Mouse (Mus musculus): ENCODE results near the gene Ube3b. TPM values are rescaled to one million over a fixed set of nuclear protein-coding genes. Genes with fewer than 3 reads are reported as not detected.

Gene Ube3b
- polyA plus RNA-seq, 1 experiment from 2014 or later: 48.4 TPM

DNA sequence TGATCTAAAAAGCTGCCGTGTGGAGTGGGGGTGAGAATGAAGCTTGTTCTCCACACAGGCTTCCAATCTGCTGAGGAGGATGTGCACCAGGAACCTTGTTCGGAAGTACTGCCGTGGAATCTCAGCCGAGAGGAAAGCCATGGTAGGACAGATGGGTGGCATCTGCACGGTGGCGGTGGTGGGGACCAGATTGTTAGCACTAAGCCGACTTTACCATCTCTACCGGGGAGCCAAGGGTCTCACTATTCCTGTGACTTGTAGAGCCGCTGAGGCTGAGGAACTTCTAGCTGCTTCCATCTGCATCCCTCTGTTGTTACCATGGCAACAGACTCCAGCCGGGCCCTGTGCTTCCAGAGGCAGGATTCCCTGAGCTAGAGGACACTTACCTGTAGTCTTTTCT, 21.6 kb upstream of the Ube3b start:
- ATAC-seq (ENCODE audit: insufficient number of reproducible peaks, low FRiP score, low TSS enrichment, low read depth) (no peak), DNase-seq (ENCODE audit: low spot score) (no peak)
- Histone ChIP-seq H3K4me2 (ENCODE audit: low read depth, severe bottlenecking) (no peak overlapping the region), H3K9ac (ENCODE audit: low read length) (no peak overlapping the region), H3K27ac (replicated peaks; ENCODE audit: low read depth, low read length) (no peak overlapping the region), H3K4me3 (ENCODE audit: low read depth, low read length) (no peak overlapping the region), H3K9me3 (ENCODE audit: control insufficient read depth, low read length) (no peaks in the 10 kb centered on the region), H3K27me3 (ENCODE audit: control insufficient read depth, insufficient read depth, low read length) (no peaks in the 10 kb centered on the region), H3K36me3 (ENCODE audit: control insufficient read depth, insufficient read depth, low read length) (peaks cover 7% of the 10 kb centered on the region), H3K4me1 (ENCODE audit: control insufficient read depth, insufficient read depth, low read length) (peaks cover 7% of the 10 kb centered on the region; the same call in 1 of the 2 replicates)
- 79% methylated on average over 10 of the region's 10 CpGs for WGBS

DNA sequence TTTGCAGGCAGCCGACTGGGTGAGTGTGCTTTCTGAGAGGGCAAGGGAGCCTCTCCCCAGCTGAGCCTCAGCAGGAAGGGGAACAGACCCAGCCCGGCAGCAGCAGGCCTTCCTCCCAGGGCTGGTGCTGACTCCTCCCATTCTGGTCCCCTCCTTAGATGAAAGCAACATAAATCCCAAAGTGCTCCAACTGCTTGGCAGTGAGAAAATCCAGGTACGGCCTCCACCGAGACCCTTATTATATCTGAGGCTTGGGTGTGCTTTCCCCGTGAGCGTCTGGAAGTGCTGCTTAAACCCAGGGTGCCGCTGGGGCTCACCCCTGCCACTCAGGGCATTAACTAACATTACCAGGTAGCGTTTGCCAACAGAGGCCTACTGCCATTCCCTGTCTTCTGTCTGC, 20.8 kb upstream of the Ube3b start:
- Histone ChIP-seq H3K4me3 (ENCODE audit: low read depth, low read length) (no peak overlapping the region), H3K27me3 (ENCODE audit: control insufficient read depth, insufficient read depth, low read length) (no peaks in the 10 kb centered on the region), H3K36me3 (ENCODE audit: control insufficient read depth, insufficient read depth, low read length) (peaks cover 8% of the 10 kb centered on the region), H3K9me3 (ENCODE audit: control insufficient read depth, low read length) (no peaks in the 10 kb centered on the region), H3K4me2 (ENCODE audit: low read depth, severe bottlenecking) (no peak overlapping the region), H3K4me1 (ENCODE audit: control insufficient read depth, insufficient read depth, low read length) (peaks cover 7% of the 10 kb centered on the region; the same call in 1 of the 2 replicates), H3K9ac (ENCODE audit: low read length) (no peak overlapping the region), H3K27ac (replicated peaks; ENCODE audit: low read depth, low read length) (no peak overlapping the region)
- DNase-seq (ENCODE audit: low spot score): peak; percentile 31
- ATAC-seq (ENCODE audit: insufficient number of reproducible peaks, low FRiP score, low TSS enrichment, low read depth): 0 out of 2 replicates have a peak, but pooled peaks have one; percentile 26
- WGBS: 38% methylated on average over 8 of the region's 8 CpGs

GRCm38 (mm10) chr5:114360968-114361367, 19.4 kb upstream of the Ube3b start:
- ATAC-seq (ENCODE audit: insufficient number of reproducible peaks, low FRiP score, low TSS enrichment, low read depth) (no peak), DNase-seq (ENCODE audit: low spot score) (no peak)
- peaks cover 7% of the 10 kb centered on the region; the same call in 1 of the 2 replicates for H3K4me1 ChIP-seq (ENCODE audit: control insufficient read depth, insufficient read depth, low read length)
- H3K27ac ChIP-seq (replicated peaks; ENCODE audit: low read depth, low read length): no peak overlapping the region
- no peak overlapping the region for H3K4me2 ChIP-seq (ENCODE audit: low read depth, severe bottlenecking)
- H3K27me3 ChIP-seq (ENCODE audit: control insufficient read depth, insufficient read depth, low read length): no peaks in the 10 kb centered on the region
- 85% methylated on average over 15 of the region's 15 CpGs for WGBS
- peaks cover 18% of the 10 kb centered on the region for H3K36me3 ChIP-seq (ENCODE audit: control insufficient read depth, insufficient read depth, low read length)
- no peak overlapping the region for H3K9ac ChIP-seq (ENCODE audit: low read length)
- no peak overlapping the region for H3K4me3 ChIP-seq (ENCODE audit: low read depth, low read length)
- no peaks in the 10 kb centered on the region for H3K9me3 ChIP-seq (ENCODE audit: control insufficient read depth, low read length)

- no peaks in the 10 kb centered on the region for H3K27me3 ChIP-seq (ENCODE audit: control insufficient read depth, insufficient read depth, low read length)
- H3K4me2 ChIP-seq (ENCODE audit: low read depth, severe bottlenecking): no peak overlapping the region
- peaks cover 8% of the 10 kb centered on the region for H3K4me1 ChIP-seq (ENCODE audit: control insufficient read depth, insufficient read depth, low read length)
- H3K9me3 ChIP-seq (ENCODE audit: control insufficient read depth, low read length): no peaks in the 10 kb centered on the region
- no peak overlapping the region for H3K9ac ChIP-seq (ENCODE audit: low read length)
- DNase-seq (ENCODE audit: low spot score) (no peak), ATAC-seq (ENCODE audit: insufficient number of reproducible peaks, low FRiP score, low TSS enrichment, low read depth) (no peak)
- no peak overlapping the region for H3K27ac ChIP-seq (replicated peaks; ENCODE audit: low read depth, low read length)
- peaks cover 38% of the 10 kb centered on the region for H3K36me3 ChIP-seq (ENCODE audit: control insufficient read depth, insufficient read depth, low read length)
- no peak overlapping the region for H3K4me3 ChIP-seq (ENCODE audit: low read depth, low read length)
- 93% methylated on average over 23 of the region's 23 CpGs for WGBS
Measured at GRCm38 (mm10) chr5:114365043-114365752, 15.2 kb upstream of the Ube3b start.

- WGBS: 89% methylated on average over 14 of the region's 14 CpGs
- DNase-seq (ENCODE audit: low spot score): no peak
- peaks cover 35% of the 10 kb centered on the region for H3K36me3 ChIP-seq (ENCODE audit: control insufficient read depth, insufficient read depth, low read length)
- H3K9ac ChIP-seq (ENCODE audit: low read length): no peak overlapping the region
- no peak overlapping the region for H3K4me2 ChIP-seq (ENCODE audit: low read depth, severe bottlenecking)
- H3K4me3 ChIP-seq (ENCODE audit: low read depth, low read length): no peak overlapping the region
- H3K27ac ChIP-seq (replicated peaks; ENCODE audit: low read depth, low read length): no peak overlapping the region
- no peaks in the 10 kb centered on the region for H3K27me3 ChIP-seq (ENCODE audit: control insufficient read depth, insufficient read depth, low read length)
- no peaks in the 10 kb centered on the region for H3K9me3 ChIP-seq (ENCODE audit: control insufficient read depth, low read length)
- ATAC-seq (ENCODE audit: insufficient number of reproducible peaks, low FRiP score, low TSS enrichment, low read depth): no peak
- peaks cover 35% of the 10 kb centered on the region for H3K4me1 ChIP-seq (ENCODE audit: control insufficient read depth, insufficient read depth, low read length)
Measured at GRCm38 (mm10) chr5:114368121-114368520, 12.3 kb upstream of the Ube3b start.

DNA sequence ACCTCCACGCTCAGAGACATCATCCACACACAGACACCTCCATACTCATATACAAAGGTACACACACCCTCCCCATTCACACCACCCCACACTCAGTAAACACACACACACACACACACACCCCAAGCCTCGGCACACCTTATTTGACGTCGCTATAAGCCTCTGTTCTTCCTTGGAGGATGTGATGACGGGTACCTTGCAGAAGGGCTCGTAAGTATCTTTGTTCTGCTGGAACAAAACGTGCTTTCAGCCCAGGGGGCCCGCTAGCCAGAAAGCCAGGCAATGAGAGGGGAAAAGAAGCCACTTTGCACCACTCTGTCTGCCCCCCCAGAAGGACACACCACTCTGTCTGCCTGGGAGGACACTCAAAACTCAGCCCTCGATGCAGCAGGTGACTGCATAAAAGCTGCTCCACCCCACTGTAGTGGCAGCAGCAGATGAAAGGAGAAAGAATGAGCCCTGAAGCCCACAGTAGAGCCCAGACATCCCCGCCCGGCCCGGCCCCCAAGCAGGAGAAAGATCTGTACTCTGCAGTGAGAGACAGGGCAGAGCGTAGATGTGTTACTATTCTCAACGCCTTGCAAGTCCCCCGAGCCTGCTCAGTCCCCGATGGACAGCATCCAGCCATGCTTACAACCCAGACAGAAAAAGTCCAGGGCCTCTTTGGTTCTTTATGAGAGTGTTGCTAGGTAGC, 11.5 kb upstream of the Ube3b start:
- Histone ChIP-seq H3K4me1 (ENCODE audit: control insufficient read depth, insufficient read depth, low read length) (peaks cover 38% of the 10 kb centered on the region), H3K4me3 (ENCODE audit: low read depth, low read length) (no peak overlapping the region), H3K27me3 (ENCODE audit: control insufficient read depth, insufficient read depth, low read length) (no peaks in the 10 kb centered on the region), H3K9me3 (ENCODE audit: control insufficient read depth, low read length) (no peaks in the 10 kb centered on the region), H3K4me2 (ENCODE audit: low read depth, severe bottlenecking) (no peak overlapping the region), H3K27ac (replicated peaks; ENCODE audit: low read depth, low read length) (no peak overlapping the region), H3K9ac (ENCODE audit: low read length) (no peak overlapping the region), H3K36me3 (ENCODE audit: control insufficient read depth, insufficient read depth, low read length) (peaks cover 34% of the 10 kb centered on the region)
- ATAC-seq (ENCODE audit: insufficient number of reproducible peaks, low FRiP score, low TSS enrichment, low read depth) (no peak), DNase-seq (ENCODE audit: low spot score) (no peak)
- 92% methylated on average over 16 of the region's 16 CpGs for WGBS

DNA sequence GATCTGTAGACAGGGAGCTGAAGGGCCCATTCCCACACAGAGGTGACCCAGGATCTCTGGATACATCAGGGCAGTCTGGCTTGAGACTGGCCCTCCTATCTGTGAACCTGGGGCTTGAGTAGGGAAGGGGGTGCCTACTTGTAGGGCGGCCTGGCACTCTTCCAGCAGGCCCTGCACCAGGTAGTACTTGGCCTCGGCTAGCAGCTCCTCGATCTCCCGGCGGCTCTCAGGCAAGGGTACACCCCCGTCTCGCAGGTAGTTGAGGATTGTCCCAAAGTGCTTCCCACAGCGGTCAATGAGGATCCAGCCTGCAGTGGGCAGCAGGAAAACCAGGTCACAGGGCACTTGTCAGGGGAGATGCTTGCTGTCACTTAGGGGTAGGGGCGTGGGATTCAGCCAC, 10.5 kb upstream of the Ube3b start:
- ATAC-seq (ENCODE audit: insufficient number of reproducible peaks, low FRiP score, low TSS enrichment, low read depth) (no peak), DNase-seq (ENCODE audit: low spot score) (no peak)
- no peak overlapping the region; the same call in 1 of the 2 replicates for H3K4me2 ChIP-seq (ENCODE audit: low read depth, severe bottlenecking)
- H3K36me3 ChIP-seq (ENCODE audit: control insufficient read depth, insufficient read depth, low read length): peaks cover 37% of the 10 kb centered on the region
- peak overlapping the region; percentile 66 for H3K27ac ChIP-seq (replicated peaks; ENCODE audit: low read depth, low read length)
- no peaks in the 10 kb centered on the region for H3K27me3 ChIP-seq (ENCODE audit: control insufficient read depth, insufficient read depth, low read length)
- peaks cover 38% of the 10 kb centered on the region for H3K4me1 ChIP-seq (ENCODE audit: control insufficient read depth, insufficient read depth, low read length)
- no peak overlapping the region for H3K9ac ChIP-seq (ENCODE audit: low read length)
- WGBS: 66% methylated on average over 9 of the region's 9 CpGs
- H3K9me3 ChIP-seq (ENCODE audit: control insufficient read depth, low read length): no peaks in the 10 kb centered on the region
- H3K4me3 ChIP-seq (ENCODE audit: low read depth, low read length): no peak overlapping the region

DNA sequence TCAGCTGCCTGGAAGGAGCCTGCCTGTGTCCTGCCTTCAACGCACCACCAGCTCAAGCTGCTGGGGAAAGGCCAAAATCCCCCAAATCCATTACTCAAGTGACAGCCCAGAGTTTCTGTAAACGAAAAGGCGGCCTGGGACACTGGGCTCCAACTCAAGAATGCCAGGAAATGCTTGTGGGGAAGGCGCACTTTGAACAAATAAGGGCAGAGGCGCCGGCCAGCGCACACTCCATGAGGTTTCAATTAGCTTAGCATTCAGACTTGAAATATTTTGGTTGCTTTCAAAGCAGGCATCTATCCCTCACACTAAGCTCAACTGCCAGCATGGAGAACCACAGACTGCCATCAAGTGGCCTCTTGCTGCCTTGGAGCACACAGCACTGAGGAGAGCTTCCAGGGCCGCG, 10.0 kb upstream of the Ube3b start:
- ATAC-seq (ENCODE audit: insufficient number of reproducible peaks, low FRiP score, low TSS enrichment, low read depth): no peak
- no peak overlapping the region for H3K4me3 ChIP-seq (ENCODE audit: low read depth, low read length)
- DNase-seq (ENCODE audit: low spot score): peak; percentile 78

More for the DNA sequence above, 10.0 kb upstream of the Ube3b start:
- Histone ChIP-seq H3K27me3 (ENCODE audit: control insufficient read depth, insufficient read depth, low read length) (no peaks in the 10 kb centered on the region), H3K9ac (ENCODE audit: low read length) (no peak overlapping the region), H3K4me2 (ENCODE audit: low read depth, severe bottlenecking) (peak overlapping the region; percentile 13), H3K27ac (replicated peaks; ENCODE audit: low read depth, low read length) (peak overlapping the region; percentile 66), H3K36me3 (ENCODE audit: control insufficient read depth, insufficient read depth, low read length) (peaks cover 33% of the 10 kb centered on the region), H3K9me3 (ENCODE audit: control insufficient read depth, low read length) (no peaks in the 10 kb centered on the region), H3K4me1 (ENCODE audit: control insufficient read depth, insufficient read depth, low read length) (peaks cover 38% of the 10 kb centered on the region)
- 11% methylated on average over 9 of the region's 9 CpGs for WGBS
